Mouse (Mus musculus) frontal cortex, adult (tissue): ENCODE measurements at regions not wholly inside any gene's neighbourhood (a gene's known extent, or its start where the extent isn't known, plus 50 kb on each side); places are given as distances from the start of the nearest gene placed in this dataset.
A peak's percentile ranks its signal among the peaks of the same experiment; 100 is the strongest.

Experiments used
- ATAC-seq: cut with Nextera tagmentation; 2 replicates; pipeline ENCODE4 v1.9.2; 2017; ENCODE audit warnings: mild to moderate bottlenecking, moderate library complexity, mixed read lengths; ENCODE audit not compliant: low TSS enrichment

GRCm38 (mm10) chr9:88068881-88069304 is 258.1 kb upstream of the Nt5e start:
- ATAC-seq = no peak

GRCm38 (mm10) chr9:88069834-88070233 is 257.2 kb upstream of the Nt5e start:
- no peak for ATAC-seq

- peak; percentile 93 for ATAC-seq
Measured at GRCm38 (mm10) chr9:88073165-88073564, 253.8 kb upstream of the Nt5e start.

GRCm38 (mm10) chr9:88073579-88073978 is 253.4 kb upstream of the Nt5e start:
- no peak for ATAC-seq

- ATAC-seq = no peak
Measured at GRCm38 (mm10) chr9:88082931-88083479, 244.0 kb upstream of the Nt5e start.

- no peak for ATAC-seq
Measured at GRCm38 (mm10) chr9:88085181-88085816, 241.7 kb upstream of the Nt5e start.

- no peak for ATAC-seq
Measured at GRCm38 (mm10) chr9:88085866-88086265, 241.1 kb upstream of the Nt5e start.

- no peak for ATAC-seq
Measured at GRCm38 (mm10) chr9:88091781-88092527, 235.0 kb upstream of the Nt5e start.

GRCm38 (mm10) chr9:88092561-88092960 is 234.4 kb upstream of the Nt5e start:
- ATAC-seq = no peak

- ATAC-seq = no peak
Measured at GRCm38 (mm10) chr9:88113094-88113493, 213.9 kb upstream of the Nt5e start.

GRCm38 (mm10) chr9:88120536-88120935 is 206.5 kb upstream of the Nt5e start:
- ATAC-seq = no peak

- no peak for ATAC-seq
Measured at GRCm38 (mm10) chr9:88120963-88121570, 205.9 kb upstream of the Nt5e start.

- peak; percentile 72 for ATAC-seq
Measured at GRCm38 (mm10) chr9:88124322-88125005, 202.5 kb upstream of the Nt5e start.

GRCm38 (mm10) chr9:88163025-88163780 is 163.8 kb upstream of the Nt5e start:
- no peak for ATAC-seq

- ATAC-seq = no peak
Measured at GRCm38 (mm10) chr9:88177575-88178254, 149.3 kb upstream of the Nt5e start.

- ATAC-seq = no peak
Measured at GRCm38 (mm10) chr9:88181189-88181994, 145.6 kb upstream of the Nt5e start.

- ATAC-seq = no peak
Measured at GRCm38 (mm10) chr9:88207378-88207777, 119.6 kb upstream of the Nt5e start.

GRCm38 (mm10) chr9:88208022-88208421 is 119.0 kb upstream of the Nt5e start:
- ATAC-seq = no peak

- no peak for ATAC-seq
Measured at GRCm38 (mm10) chr9:88214758-88215157, 112.2 kb upstream of the Nt5e start.

- ATAC-seq = no peak
Measured at GRCm38 (mm10) chr9:88220360-88220759, 106.6 kb upstream of the Nt5e start.
